Mouse (Mus musculus) stomach, postnatal 0 days (tissue): ENCODE results near the gene Mical2. TPM values are rescaled to one million over a fixed set of nuclear protein-coding genes. Genes with fewer than 3 reads are reported as not detected.

Source experiments
- ATAC-seq: fragments of 200-750 bp; cut with Nextera tagmentation; 2 replicates; pipeline ENCODE4 v1.8.0; 2017; ENCODE audit not compliant: low FRiP score, low TSS enrichment
- DNase-seq: peaks from one replicate; pipeline ENCODE4 v3.0.0-alpha.2; 2016; ENCODE audit warnings: low spot score
- H3K27ac ChIP-seq: fragments of 300-500 bp; sonication (generic); replicated peaks from 2 replicates; pipeline ENCODE4 v1.5.1; 2014; ENCODE audit warnings: mild to moderate bottlenecking, control low read depth
- H3K27me3 ChIP-seq: fragments of 300-500 bp; sonication (generic); 2 replicates; pipeline ENCODE4 v1.6.1; 2014; ENCODE audit warnings: low read length; ENCODE audit not compliant: control insufficient read depth, insufficient read depth
- H3K36me3 ChIP-seq: fragments of 300-500 bp; sonication (generic); 2 replicates; pipeline ENCODE4 v1.6.1; 2014; ENCODE audit warnings: low read length, mixed read lengths; ENCODE audit not compliant: control insufficient read depth, insufficient read depth
- H3K4me1 ChIP-seq: fragments of 300-500 bp; sonication (generic); replicated peaks from 2 replicates; pipeline ENCODE4 v1.6.1; 2014; ENCODE audit warnings: antibody characterized with exemption; ENCODE audit not compliant: control insufficient read depth, insufficient read depth
- H3K4me2 ChIP-seq: fragments of 300-500 bp; sonication (generic); replicated peaks from 2 replicates; pipeline ENCODE4 v1.6.1; 2014; ENCODE audit warnings: low read depth, mild to moderate bottlenecking, control low read depth, moderate library complexity
- H3K4me3 ChIP-seq: fragments of 300-500 bp; sonication (generic); 2 replicates; pipeline ENCODE4 v1.5.1; 2014; ENCODE audit warnings: low read depth, low read length, control low read depth
- H3K9ac ChIP-seq: fragments of 300-500 bp; sonication (generic); 2 replicates; pipeline ENCODE4 v1.6.1; 2014; ENCODE audit warnings: mild to moderate bottlenecking, low read length, control low read depth, mixed read lengths
- H3K9me3 ChIP-seq: fragments of 300-500 bp; sonication (generic); 2 replicates; pipeline ENCODE4 v1.6.1; 2016; ENCODE audit warnings: low read length; ENCODE audit not compliant: control insufficient read depth
- CTCF ChIP-seq: IDR thresholded peaks from 2 replicates; pipeline ENCODE4 v1.5.1; 2016; ENCODE audit warnings: antibody characterized with exemption, low read depth, mild to moderate bottlenecking, moderate library complexity
- EP300 ChIP-seq: optimal IDR thresholded peaks from 2 replicates; pipeline ENCODE3; 2016; ENCODE audit warnings: antibody characterized with exemption
- WGBS: fragments of 180-500 bp; shearing (Covaris S2); extraction: QIAGEN DNeasy Blood & Tissue Kit; methylation state at CpG from one replicate; pipeline ENCODE4 v1.1.7; 2014; 5-methylcytosine and 5-hydroxymethylcytosine counted together
- polyA plus RNA-seq: library from polyadenylated mRNA; unstranded; fragments of >200 nt; fragmentation: Nextera tagmentation; extraction: Ambion mirVana; gene quantifications from 2 replicates; pipeline ENCODE4 v1.2.1, GENCODE M21; 2015

Mical2 gene
- polyA plus RNA-seq, 1 experiment from 2014 or later: 8.4 TPM

DNA sequence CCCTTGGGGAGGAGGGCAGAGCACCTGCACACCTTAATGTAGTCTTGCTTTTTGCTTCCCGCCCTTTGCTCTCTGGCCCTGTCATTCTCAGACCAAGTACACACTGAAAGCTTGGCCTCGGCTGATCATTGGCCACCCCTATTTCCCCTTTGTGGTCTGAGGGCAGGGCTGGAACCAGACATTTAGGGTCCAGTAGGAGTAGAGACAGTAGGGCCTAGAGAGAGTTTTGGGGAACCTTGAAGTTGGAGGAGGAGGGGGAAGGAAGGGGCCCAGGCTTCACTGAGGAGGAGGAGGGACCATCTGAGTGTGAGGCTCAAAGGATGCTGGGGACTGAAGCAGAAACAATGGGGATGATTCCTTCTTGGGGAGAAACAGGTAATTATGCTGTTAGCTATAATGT, 15.1 kb downstream of the Mical2 start:
- DNase-seq (no peak), ATAC-seq (no peak)
- H3K4me1 ChIP-seq: peaks cover 5% of the 10 kb centered on the region
- no peaks in the 10 kb centered on the region; the same call in 1 of the 2 replicates for H3K36me3 ChIP-seq
- WGBS: 87% methylated on average over 2 of the region's 2 CpGs
- no peaks in the 10 kb centered on the region for H3K27me3 ChIP-seq
- TF ChIP-seq CTCF (no peak), EP300 (no peak)
- H3K4me3 ChIP-seq: no peak overlapping the region
- H3K27ac ChIP-seq: no peak overlapping the region
- H3K4me2 ChIP-seq: no peak overlapping the region
- H3K9ac ChIP-seq: no peak overlapping the region
- H3K9me3 ChIP-seq: no peaks in the 10 kb centered on the region

DNA sequence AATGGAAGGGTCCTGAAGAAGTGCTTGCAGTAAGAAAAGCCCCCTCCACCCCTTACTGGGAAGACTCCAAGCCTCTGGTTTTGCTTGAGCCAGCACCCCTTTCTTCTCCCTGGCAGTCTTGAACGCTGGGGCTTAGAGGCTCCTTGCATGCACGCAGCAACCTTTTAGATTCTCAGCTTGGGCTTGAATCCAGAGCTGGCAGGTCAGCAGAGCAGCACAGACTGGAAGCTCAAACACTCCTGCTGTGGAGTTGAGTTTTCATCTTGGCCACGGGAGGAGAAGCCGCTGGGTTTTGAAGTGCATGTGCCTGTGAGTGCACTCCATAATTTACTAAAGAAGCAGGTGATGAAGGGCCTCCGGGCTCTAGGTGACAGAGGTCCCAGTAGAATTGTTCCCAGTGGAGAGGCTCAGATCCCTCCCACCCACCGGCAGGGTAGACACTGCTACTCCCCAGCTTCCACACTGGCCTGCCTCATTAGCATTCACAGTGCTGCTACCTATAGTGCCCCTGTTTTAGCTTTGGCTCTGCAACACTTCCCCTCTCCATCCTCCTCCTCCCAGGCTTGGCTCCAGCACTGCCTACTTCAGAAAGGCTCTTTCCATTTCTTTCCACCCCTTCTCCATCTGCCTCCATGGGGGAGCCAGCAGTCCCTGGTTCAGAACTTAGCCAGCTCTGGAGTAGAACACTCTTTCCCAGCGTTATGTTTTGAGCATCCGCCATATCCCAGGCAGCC, 15.7 kb downstream of the Mical2 start:
- Histone ChIP-seq H3K27ac (no peak overlapping the region), H3K9ac (no peak overlapping the region), H3K36me3 (no peaks in the 10 kb centered on the region; the same call in 1 of the 2 replicates), H3K4me3 (no peak overlapping the region), H3K4me2 (no peak overlapping the region), H3K4me1 (peaks cover 11% of the 10 kb centered on the region), H3K27me3 (no peaks in the 10 kb centered on the region), H3K9me3 (no peaks in the 10 kb centered on the region)
- ATAC-seq (no peak), DNase-seq (no peak)
- TF ChIP-seq EP300 (no peak), CTCF (no peak)
- 65% methylated on average over 8 of the region's 8 CpGs for WGBS

DNA sequence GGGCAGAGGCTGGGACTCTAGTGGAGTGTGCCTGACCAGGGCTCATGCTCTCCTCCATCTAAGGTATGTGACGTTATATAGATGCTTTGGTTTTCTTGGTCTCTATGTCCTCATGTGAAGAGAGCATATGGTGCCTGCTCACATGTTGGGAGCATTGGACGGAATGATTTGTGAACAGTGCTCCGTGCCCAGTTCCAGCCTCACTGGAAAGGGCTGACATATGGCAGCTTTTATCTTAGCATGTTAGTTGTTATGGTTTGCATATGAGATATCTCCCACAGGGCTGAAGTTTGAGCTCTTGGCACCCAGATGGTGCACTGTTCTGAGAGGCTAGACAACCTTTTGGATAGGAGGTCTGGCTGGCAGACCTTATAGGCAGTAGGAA, 16.3 kb downstream of the Mical2 start:
- DNase-seq (no peak), ATAC-seq (no peak)
- H3K27ac ChIP-seq: no peak overlapping the region
- H3K36me3 ChIP-seq: no peaks in the 10 kb centered on the region; the same call in 1 of the 2 replicates
- H3K4me2 ChIP-seq: no peak overlapping the region
- 89% methylated on average over 3 of the region's 3 CpGs for WGBS
- no peaks in the 10 kb centered on the region for H3K9me3 ChIP-seq
- no peak overlapping the region for H3K4me3 ChIP-seq
- H3K27me3 ChIP-seq: no peaks in the 10 kb centered on the region
- TF ChIP-seq EP300 (no peak), CTCF (no peak)
- peaks cover 11% of the 10 kb centered on the region for H3K4me1 ChIP-seq
- H3K9ac ChIP-seq: no peak overlapping the region

DNA sequence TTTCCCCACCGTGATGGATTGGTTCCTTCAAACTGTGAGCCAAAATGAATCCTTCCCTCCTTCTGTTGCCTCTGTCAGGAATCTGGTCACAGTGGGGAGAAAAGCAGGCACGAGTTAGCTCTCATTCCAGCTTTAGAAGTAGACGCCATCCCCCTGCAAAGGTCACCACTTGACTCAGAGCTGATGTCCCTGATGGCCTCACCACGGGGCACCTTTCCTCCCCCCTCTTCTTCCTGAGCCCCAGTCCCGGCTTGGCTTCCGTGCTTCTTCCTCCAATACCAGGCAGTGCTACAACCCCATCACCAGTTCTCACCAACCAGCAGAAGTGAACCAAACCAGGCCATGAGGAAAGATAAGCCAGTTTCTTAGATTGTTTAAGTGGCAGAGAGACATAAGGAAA, 16.9 kb downstream of the Mical2 start:
- Histone ChIP-seq H3K4me3 (no peak overlapping the region), H3K4me2 (no peak overlapping the region), H3K4me1 (peaks cover 11% of the 10 kb centered on the region), H3K9ac (no peak overlapping the region), H3K9me3 (no peaks in the 10 kb centered on the region), H3K27me3 (no peaks in the 10 kb centered on the region), H3K27ac (no peak overlapping the region), H3K36me3 (no peaks in the 10 kb centered on the region; the same call in 1 of the 2 replicates)
- WGBS: 76% methylated on average over 6 of the region's 6 CpGs
- no peak for ATAC-seq
- no peak for DNase-seq
- TF ChIP-seq CTCF: no peak
- no peak for TF ChIP-seq EP300

DNA sequence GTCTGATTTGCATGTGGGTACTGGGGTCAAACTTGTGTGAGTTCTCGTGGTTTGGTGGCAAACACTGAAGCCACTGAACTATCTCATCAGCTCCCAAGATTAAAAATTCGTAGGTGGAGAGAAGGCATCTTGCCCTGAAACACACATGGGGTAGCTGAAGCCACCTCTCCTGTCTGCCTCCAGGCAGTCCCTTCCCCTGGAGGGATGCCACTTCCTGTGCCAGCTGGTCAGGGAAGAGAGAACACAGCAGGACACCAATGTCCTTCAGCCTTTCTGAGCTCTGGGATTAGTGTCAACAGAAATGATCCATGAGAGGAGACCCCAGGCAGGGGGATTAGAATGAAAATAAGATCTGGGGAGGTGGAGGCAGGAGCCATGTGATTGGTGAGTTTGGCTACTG, 18.4 kb downstream of the Mical2 start:
- no peak for DNase-seq
- Histone ChIP-seq H3K36me3 (no peaks in the 10 kb centered on the region; the same call in 1 of the 2 replicates), H3K9me3 (no peaks in the 10 kb centered on the region), H3K27me3 (no peaks in the 10 kb centered on the region), H3K9ac (no peak overlapping the region), H3K4me1 (peaks cover 11% of the 10 kb centered on the region), H3K4me2 (no peak overlapping the region), H3K27ac (no peak overlapping the region), H3K4me3 (no peak overlapping the region)
- no peak for TF ChIP-seq EP300
- no peak for TF ChIP-seq CTCF
- no peak for ATAC-seq
- WGBS: 66% methylated on average over 2 of the region's 2 CpGs

DNA sequence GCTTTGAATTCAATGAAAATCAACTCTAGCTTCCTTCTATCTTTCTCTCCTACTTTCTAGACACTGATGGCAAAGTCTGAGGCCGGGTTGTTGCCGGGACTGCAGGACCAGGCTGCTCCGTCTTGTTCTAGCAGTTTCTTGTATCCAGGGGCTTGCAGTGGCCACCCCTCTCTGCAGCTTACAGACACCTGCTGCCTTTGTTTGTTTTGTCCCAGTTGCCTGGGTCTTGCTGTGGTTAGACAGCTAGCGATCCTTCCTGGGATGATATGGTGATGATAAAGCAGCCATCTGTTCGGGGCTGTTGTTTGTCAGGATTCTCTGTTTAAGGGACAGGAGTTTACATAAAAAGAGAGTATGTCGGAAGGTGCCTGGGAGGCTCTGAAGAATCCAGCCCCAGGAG, 19.0 kb downstream of the Mical2 start:
- no peak overlapping the region for H3K9ac ChIP-seq
- no peak for ATAC-seq
- no peak for TF ChIP-seq EP300
- no peak for TF ChIP-seq CTCF
- no peak overlapping the region for H3K4me3 ChIP-seq
- H3K36me3 ChIP-seq: no peaks in the 10 kb centered on the region; the same call in 1 of the 2 replicates
- peaks cover 11% of the 10 kb centered on the region for H3K4me1 ChIP-seq
- no peaks in the 10 kb centered on the region for H3K27me3 ChIP-seq
- no peak for DNase-seq
- H3K9me3 ChIP-seq: no peaks in the 10 kb centered on the region
- no peak overlapping the region for H3K27ac ChIP-seq
- 43% methylated on average over 6 of the region's 6 CpGs for WGBS
- H3K4me2 ChIP-seq: no peak overlapping the region
